Mouse (Mus musculus) heart, postnatal 25 days (tissue): Measurements from ENCODE around the gene Mlkl. TPM values are rescaled to one million over a fixed set of nuclear protein-coding genes. Genes with fewer than 3 reads are reported as not detected.
"Not testable (repeated sequence)": the region's sequence is repeated elsewhere in the genome, so short reads cannot be mapped to it uniquely, and the experiment has no call there.

Experiments used
- DNase-seq: peaks from one replicate; pipeline ENCODE4 v3.0.0; 2022; ENCODE audit warnings: low spot score
- intact Hi-C: fragments of 180-260 bp; cut with DNase I; formaldehyde crosslinking; loops from one replicate; pipeline ENCODE4 v1.15.1; 2025
- total RNA-seq, 2 experiments: library from RNA; stranded (reverse); gene quantifications; 2 replicates each; pipeline ENCODE4 v1.2.3; 2021

Mlkl gene
- total RNA-seq, 2 experiments from 2014 or later, result 2.8 TPM

DNA sequence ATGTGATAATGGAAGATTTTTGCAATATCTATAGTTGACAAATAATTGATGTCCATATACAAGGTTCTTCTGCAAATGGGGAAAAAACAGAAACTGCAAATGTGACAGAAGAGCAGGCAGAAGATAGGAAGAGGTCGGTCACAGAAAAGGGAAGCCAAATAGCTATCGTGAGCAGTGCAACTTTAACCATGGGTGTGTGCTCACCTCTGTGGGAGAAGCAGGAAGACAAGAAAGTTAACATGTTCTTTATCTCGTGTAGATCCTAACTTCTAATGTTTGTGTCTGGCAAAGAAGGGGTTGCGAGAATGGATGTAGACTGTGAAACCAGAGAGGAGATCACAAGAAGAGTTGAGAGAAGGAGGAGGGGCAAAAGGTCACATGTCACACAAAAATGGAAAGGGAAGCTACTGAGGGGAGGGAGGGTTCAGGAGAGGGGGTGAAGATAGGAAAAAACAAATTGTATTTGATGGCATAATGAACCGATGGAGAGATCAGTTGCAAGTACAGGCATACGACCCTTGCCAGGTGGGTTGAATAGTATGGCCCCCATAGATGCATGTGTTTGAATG, 12.7 kb downstream of the Mlkl start:
- intact Hi-C loops, result no loop called here

GRCm38 (mm10) chr8:111314729-111315128, 23.2 kb downstream of the Mlkl start:
- intact Hi-C loops, result no loop called here
- DNase-seq, result no peak

More for the DNA sequence above, 12.7 kb downstream of the Mlkl start:
- DNase-seq, result no peak

DNA sequence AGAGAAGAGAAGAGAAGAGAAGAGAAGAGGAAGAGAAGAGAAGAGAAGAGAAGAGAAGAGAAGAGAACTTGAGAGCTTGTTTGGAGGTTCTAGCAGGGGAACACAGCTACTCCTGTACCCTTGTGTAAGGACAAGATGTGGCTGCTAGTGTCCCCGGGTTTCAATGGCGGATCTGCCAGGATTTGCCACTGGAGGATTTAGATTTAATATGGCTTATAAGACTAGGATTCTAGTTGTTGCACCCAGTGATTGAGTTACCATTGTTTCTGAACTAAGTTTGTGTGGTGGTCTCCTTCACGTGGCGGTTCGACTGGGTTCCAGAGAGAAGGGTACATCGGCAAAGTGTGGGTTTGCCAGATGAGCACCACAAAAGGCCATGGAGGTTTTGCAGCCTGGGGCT, 24.0 kb downstream of the Mlkl start:
- intact Hi-C loops, result not testable (repeated sequence)

DNA sequence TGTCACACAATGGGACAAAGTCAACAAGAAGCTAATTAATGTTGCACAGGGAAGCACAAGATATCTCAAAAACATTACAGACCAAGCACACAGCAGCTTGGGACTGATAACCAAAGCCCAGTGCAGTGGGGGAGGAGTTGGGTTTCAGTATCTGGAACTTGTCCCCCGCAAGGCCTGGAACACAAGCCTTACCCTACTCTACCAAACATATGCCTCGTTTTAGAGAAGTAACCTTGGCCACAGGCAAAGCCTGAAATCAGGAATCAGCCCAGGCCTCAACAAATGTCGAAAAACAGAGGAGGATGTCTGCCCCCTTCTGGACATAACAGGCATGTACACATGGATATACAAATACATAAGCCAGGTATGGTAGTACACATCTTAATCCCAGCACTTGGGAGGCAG, 25.2 kb downstream of the Mlkl start:
- DNase-seq, result no peak
- intact Hi-C loops, result no loop called here

More for the DNA sequence above, 24.0 kb downstream of the Mlkl start:
- DNase-seq, result not testable (repeated sequence)

- intact Hi-C loops, result not testable (repeated sequence)
Measured at GRCm38 (mm10) chr8:111310006-111310405, 28.0 kb downstream of the Mlkl start.

GRCm38 (mm10) chr8:111305031-111305730, 32.8 kb downstream of the Mlkl start:
- DNase-seq, result no peak
- intact Hi-C loops, result no loop called here

More at GRCm38 (mm10) chr8:111310006-111310405, 28.0 kb downstream of the Mlkl start:
- DNase-seq, result not testable (repeated sequence)

GRCm38 (mm10) chr8:111304359-111304758, 33.6 kb downstream of the Mlkl start:
- intact Hi-C loops, result no loop called here
- DNase-seq, result no peak

GRCm38 (mm10) chr8:111303076-111303803, 34.7 kb downstream of the Mlkl start:
- intact Hi-C loops, DNase-seq: not testable (repeated sequence)

DNA sequence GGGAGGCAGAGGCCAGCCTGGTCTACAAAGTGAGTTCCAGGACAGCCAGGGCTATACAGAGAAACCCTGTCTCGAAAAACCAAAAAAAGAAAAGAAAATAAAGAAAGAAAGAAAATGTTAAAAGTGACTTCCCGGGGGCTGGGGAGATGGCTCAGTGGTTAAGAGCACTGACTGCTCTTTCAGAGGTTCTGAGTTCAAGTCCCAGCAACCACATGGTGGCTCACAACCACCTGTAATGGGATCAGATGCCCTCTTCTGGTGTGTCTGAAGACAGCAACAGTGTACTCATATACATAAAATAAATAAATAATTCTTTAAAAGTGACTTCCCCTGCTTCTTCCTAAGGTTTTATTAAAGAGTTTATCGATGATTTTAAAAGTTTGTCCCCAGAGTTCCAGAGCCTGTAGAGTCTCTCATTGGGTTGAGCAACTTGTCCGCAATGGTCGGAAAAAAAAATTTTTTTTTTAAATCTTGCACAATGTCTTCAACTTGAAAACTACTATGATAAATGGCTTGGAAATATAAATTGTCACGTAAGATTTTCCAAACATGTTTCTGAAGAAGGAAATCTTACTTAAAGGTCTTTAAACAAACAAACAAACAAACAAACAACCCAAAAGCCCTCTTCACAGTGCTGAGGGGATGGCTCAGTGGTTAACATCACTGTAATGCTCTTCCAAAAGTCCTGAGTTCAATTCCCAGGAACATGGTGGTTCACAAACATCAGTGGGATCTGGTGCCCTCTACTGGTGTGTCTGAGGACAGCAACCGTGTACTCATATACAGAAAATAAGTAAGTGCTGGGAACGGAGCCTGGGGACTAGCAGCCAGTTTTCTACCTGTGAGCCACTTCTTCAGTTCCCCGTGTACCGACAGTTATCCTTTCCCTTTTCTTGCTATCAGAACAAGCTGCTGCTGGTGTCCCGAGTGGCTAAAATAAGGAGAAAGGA, 37.1 kb downstream of the Mlkl start:
- intact Hi-C loops, result no loop called here

GRCm38 (mm10) chr8:111299821-111300568, 38.0 kb downstream of the Mlkl start, which contains the start of gene Rfwd3:
Gene Rfwd3, minus strand, starts transcription at chr8:111300222.
- intact Hi-C loops, result loop anchor here (2.0 kb wide), 1 partner anchor 41 kb away; the partner anchor contains the start of gene Glg1
- DNase-seq, result peak; percentile 96

More for the DNA sequence above, 37.1 kb downstream of the Mlkl start:
- no peak for DNase-seq

- intact Hi-C loops, result loop anchor here (2.0 kb wide), 1 partner anchor 41 kb away; the partner anchor contains the start of gene Glg1
- peak; percentile 10 for DNase-seq
Measured at GRCm38 (mm10) chr8:111299363-111299820, 38.6 kb downstream of the Mlkl start.

- intact Hi-C loops, result loop anchor here (2.0 kb wide), 1 partner anchor 39 kb away; the partner anchor contains the start of gene Glg1
Measured at GRCm38 (mm10) chr8:111298011-111298410, 40.0 kb downstream of the Mlkl start.

DNA sequence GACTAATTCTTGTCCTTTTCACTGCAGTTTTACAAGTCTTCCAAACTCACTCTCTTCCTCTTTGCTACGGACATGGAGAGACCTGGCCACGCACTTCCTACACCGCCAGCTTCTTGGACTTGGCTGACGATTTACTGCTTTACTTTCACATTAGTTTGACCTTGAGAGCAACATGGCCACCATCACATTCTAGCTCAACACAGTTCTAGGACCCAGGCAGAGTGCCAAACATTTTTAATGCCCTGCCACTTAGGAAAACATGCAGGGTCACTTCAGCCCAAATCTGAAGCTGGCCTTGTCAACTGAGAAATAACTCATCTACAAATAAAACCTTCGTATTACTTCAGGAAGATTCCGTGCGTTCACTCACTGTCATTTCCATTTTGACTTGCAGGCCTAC, 46.2 kb downstream of the Mlkl start:
- no peak for DNase-seq
- intact Hi-C loops, result no loop called here

More at GRCm38 (mm10) chr8:111298011-111298410, 40.0 kb downstream of the Mlkl start:
- no peak for DNase-seq

DNA sequence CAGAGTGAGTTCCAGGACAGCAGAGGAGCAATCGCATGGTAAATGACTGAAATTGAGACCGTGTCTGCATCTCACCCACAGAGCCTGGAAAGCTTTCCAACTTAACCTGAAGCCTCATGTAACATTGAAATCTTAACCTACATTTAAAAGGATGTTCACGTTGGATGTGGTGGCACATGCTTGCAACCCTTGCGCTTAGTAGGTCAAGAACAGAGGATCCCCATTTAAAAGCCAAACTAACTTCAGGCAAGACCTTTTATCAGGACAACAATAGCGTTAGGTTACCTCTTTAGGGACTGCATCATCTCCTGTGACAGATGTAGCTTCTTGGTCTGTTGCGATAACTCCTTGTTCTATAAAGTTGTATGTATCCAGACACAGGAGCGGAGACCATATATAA, 47.4 kb downstream of the Mlkl start:
- intact Hi-C loops, result no loop called here
- DNase-seq, result no peak

DNA sequence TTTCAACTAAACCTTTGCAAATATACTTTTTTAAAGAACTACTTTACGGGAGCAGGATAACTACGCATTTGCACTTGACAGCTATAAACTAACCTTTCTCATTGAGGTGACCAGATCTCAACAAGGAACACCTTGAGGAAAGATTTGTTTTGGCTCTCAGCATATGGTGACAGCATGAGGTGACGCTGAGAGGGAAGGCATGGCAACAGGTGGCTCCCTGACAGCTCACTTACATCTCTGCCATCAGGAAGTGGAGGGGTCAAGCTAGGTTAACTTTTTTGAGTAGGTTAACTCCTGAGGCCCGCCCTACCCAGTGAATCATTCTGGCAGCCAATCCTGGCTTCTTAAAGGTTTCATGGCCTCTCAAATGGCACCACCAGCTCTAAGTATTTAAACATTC, 52.4 kb downstream of the Mlkl start:
- no peak for DNase-seq
- intact Hi-C loops, result no loop called here

- no peak for DNase-seq
- intact Hi-C loops, result no loop called here
Measured at GRCm38 (mm10) chr8:111282093-111282492, 55.9 kb downstream of the Mlkl start.

GRCm38 (mm10) chr8:111268277-111268676, 69.7 kb downstream of the Mlkl start:
- DNase-seq, result no peak
- intact Hi-C loops, result no loop called here

DNA sequence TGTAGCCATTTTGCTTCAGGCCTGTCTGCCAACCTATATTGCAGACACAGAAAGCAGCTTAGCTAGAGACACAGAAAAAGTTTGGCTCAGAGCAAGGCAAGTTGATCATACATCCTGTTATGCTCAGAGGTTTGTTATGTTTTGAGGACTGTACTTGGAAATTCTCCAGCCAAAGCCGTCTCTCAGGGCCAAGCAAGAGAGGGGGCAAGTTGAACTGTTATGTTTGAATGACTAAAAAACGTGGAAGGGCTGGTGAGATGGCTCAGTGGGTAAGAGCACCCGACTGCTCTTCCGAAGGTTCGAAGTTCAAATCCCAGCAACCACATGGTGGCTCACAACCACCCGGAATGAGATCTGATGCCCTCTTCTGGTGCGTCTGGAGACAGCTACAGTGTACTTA, 71.8 kb downstream of the Mlkl start:
- intact Hi-C loops, DNase-seq: not testable (repeated sequence)
